Mouse (Mus musculus) T-cell, adult 2 months (primary cell): ENCODE results near the gene Patj.

Source experiments
- DNase-seq: peaks from one replicate; pipeline ENCODE4 v3.0.0; 2022; ENCODE audit warnings: low spot score

Patj gene

DNA sequence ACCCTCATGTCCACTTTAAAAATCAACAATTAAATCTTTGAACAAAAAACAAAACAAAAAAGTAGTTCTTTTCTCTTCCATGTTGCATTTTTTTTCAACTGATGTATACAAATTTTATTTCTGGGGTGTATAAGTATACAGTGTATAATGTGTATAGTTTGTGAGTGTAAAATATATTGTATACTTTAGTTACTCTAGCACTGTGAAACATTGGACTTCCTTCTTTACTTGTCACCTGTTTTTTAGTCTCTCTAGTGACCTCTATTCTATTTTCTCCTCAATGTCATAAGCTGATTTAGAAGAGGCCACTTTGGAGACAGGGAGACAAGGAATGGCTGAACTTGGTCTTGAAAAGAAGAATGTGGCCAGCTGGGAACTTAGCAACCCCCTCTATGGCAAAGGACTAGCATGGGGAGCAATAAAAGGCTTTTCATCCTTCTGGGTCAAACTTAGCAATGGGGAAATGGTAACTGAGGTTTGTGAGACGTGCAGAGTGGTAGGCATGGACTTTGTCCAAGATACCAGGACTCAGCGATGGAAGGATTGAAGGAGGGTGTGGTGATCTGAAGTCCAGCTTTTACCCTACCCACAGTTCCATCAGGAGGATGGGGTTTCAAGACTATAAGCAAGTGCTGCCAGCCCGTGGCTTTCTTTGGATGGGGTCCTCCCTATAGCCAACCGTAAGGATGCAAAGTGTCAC lies 54.1 kb downstream of the Patj start:
- DNase-seq = no peak

- no peak for DNase-seq
These were observed 54.7 kb downstream of the Patj start for GRCm38 (mm10) chr4:98450308-98450707.

GRCm38 (mm10) chr4:98450829-98451228 lies 55.2 kb downstream of the Patj start:
- DNase-seq = no peak

DNA sequence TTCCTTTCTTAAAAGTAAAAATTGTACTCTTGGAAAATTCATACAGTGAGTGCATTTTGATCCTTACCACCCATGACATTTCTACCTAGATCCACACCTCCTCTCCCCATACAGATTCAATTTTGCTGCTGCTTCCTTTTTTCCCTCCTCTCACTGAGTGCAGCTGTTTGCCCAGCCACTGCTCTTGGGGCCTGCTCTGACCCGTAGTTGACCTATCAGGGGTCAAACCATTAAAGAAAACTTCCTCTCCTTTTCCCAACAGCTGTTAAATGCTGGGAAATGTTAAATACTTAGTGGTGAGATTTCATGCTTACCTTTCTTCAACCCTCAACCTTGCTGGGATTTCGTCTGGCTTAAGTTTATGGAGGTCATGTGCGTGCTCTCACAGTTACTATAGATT lies 55.7 kb downstream of the Patj start:
- no peak for DNase-seq

- DNase-seq = no peak
These were observed 57.1 kb downstream of the Patj start for GRCm38 (mm10) chr4:98452725-98453124.

GRCm38 (mm10) chr4:98453231-98453630 lies 57.6 kb downstream of the Patj start:
- no peak for DNase-seq

DNA sequence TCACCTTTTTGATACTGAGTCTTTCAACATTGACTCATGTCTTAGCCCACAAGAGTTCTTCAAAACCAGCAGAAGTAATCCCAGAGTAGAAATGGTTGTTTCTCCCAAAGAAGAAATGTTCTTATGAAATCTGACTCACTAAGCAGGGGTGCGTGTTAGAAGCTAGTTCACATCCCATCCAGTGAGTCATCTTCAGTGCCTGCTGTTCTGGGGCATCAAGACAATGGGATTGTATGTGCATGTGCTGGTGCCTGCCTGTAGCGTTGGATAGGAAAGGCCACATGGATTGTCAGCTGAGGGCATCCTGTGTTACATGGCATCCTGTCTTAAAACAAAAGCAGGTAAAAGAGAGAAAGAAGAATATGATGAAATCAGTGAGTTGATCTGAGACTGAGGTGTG lies 59.8 kb downstream of the Patj start:
- DNase-seq = no peak

GRCm38 (mm10) chr4:98455910-98456309 lies 60.3 kb downstream of the Patj start:
- DNase-seq = no peak

DNA sequence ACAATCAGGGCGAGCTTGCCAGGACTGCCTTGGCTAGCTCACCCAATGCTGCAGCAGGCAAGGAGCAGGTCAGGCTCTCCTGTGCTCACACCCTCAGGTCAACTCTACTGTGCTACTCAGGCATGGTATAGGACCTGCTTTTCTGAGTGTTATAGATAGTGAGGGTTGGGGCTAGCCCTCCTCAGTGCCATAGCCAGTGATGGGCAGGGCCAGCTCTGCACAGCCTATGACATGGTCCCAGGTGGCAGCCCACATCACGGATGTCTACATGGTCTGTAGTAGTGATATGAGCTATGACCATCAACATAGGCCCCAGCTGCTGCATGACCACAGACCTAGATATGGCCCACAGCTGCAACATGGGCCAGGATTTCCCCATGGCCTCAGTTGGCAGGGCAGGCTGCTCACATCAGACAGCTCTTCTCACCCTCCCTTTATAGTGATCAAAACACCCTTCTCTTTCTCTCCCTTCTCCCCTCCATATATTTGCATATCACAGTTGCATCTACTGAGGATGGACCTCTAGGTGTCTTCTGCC lies 66.3 kb downstream of the Patj start:
- DNase-seq = no peak

GRCm38 (mm10) chr4:98465476-98465875 lies 69.9 kb downstream of the Patj start:
- no peak for DNase-seq

- DNase-seq = no peak
These were observed 70.3 kb downstream of the Patj start for GRCm38 (mm10) chr4:98465886-98466285.

DNA sequence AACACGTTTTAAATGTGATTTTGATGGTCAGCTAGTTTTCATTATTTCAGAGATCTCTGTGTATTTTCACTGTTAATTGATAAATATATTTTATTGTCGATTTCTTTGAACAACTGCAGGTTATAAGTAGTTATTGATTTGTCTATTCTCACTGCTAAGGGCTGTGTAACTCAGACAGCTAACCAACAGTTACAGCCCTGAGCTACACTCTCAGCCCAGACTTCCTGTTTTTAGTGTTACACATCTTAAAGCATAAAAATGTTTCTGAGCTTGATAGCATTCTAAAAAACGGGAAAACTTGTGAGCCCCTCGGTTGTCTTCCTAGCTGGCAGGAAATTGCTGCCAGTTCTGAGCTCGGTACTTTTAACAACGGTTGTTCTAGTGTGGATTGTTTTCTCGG lies 75.8 kb downstream of the Patj start:
- DNase-seq = no peak

GRCm38 (mm10) chr4:98473491-98473890 lies 77.9 kb downstream of the Patj start:
- DNase-seq = no peak

DNA sequence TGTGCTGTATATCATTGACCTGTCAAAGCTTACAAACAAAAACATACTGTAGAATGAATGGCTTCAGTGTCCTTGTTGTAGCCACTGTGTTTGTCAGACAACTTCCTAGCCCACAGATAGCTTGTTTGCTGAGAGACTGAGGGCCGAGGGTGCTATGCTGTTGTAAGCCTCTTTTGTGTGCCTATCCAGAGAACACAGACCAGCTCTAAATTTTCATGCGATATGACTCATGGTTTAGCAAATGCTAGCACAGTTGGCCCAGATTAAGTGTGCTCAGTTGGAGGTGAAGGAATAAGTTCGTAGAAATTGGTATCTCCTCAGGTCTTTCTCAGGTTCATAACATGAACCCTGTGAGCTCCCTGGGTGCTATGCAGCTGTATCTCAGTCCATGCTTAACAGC lies 82.4 kb downstream of the Patj start:
- DNase-seq = no peak

- no peak for DNase-seq
These were observed 90.9 kb downstream of the Patj start for GRCm38 (mm10) chr4:98486475-98486874.

GRCm38 (mm10) chr4:98486901-98487300 lies 91.3 kb downstream of the Patj start:
- no peak for DNase-seq

DNA sequence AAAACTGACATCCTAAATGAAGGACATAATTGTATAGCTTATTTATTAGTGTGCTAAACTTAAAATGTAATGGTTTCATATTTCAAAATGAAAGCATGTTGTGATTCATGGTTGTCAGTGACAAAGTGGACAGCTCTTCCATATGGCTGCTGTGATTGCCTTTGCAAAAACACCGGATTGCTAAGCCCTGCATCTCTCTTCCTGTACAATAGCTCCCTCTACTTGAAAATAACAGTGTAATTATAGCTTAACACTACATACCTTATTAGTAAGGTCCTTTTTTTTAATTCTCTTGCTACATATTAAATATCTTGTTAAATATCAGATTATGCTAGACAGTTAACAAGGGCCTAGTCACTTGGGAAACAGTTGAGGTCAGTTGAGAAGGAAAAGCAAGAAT lies 93.8 kb downstream of the Patj start:
- DNase-seq = no peak

DNA sequence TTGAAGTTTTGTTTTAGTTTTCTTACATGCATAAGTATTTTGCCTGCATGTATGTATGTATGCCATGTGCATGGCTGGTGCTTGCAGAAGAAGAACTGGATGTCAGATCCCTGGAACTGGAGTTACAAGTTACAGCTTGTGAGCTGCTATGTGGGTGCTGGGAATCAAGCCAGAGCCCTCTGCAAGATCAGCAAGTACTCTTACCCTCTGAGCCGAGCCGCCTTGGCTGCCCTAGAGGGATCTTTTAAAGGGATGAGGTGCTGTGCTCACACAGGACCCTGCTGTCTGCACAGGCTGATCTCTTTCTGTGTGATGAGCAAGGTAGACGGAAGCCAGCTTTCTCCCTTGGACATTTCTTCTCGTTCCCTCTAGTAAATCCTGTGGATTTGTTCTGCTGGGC lies 102.8 kb downstream of the Patj start:
- no peak for DNase-seq

DNA sequence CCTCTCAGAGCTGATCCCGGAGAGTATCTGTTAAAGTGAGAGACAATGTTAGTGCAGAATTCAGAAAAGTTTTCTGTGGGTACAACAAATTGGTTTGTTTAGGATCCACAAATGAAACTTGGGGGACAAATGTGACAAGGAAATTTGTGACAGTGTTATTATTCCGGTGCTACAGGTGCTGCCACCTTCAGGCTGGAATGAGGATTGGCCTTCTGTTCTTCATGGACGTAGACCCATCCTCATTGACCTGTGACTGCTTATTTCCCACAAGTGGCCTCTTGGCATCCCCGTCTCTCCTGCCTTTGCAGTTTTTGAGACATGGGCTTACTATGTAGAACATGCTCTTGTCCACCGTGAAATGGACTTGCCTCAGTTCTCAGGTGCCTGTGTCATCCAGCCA lies 104.6 kb downstream of the Patj start:
- DNase-seq = no peak

DNA sequence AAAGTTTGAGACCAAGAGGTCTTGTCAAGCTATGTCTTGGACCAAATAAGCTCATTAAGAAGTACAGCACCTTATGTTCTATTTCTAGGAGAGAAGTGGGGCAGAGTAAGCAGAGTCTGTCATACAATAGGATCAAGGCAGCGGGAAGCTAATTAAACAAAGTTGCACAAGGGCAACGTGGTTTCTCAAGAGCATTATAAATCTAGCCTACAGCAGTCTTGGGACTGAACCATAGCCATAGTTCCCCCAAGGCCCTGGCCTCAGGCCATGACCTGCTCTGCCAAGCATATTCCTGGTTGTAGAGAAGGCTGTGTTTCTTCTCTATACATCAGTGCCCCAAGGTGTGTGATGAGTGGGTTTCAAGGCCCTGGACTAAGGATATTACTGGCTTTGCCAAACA lies 105.3 kb downstream of the Patj start:
- DNase-seq = no peak

DNA sequence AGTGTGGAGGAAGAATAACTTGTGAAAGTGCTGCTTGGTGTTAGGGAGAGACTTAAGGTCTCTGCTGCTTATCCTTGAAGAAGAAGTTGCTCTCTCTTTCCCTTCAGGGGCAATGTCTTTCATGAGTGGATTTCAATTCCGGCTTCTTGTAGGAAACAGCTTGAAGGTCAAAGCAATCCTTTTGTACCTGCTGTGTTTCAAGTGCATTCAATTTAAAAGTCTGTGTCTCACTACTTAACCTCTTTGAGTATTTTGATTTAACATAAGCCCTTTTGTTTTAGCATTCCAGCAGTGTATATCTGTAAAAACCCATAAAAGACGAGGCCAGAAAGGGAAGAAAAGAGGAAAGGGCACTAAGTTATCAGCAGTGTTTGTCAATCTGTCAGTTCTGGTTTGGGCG lies 109.2 kb downstream of the Patj start:
- no peak for DNase-seq

- DNase-seq = no peak
These were observed 113.1 kb downstream of the Patj start for GRCm38 (mm10) chr4:98508471-98509271.

GRCm38 (mm10) chr4:98509939-98510338 lies 114.4 kb downstream of the Patj start:
- no peak for DNase-seq
